Mouse (Mus musculus) bone marrow macrophage, adult 2 months (primary cell): ENCODE measurements at regions not wholly inside any gene's neighbourhood (a gene's known extent, or its start where the extent isn't known, plus 50 kb on each side); places are given as distances from the start of the nearest gene placed in this dataset.

Experiments
- CTCF ChIP-seq: IDR thresholded peaks from 2 replicates; pipeline ENCODE4 v1.5.1; 2012; ENCODE audit warnings: low read depth, mild to moderate bottlenecking, low read length, moderate library complexity
- POLR2A ChIP-seq: IDR thresholded peaks from 2 replicates; pipeline ENCODE4 v1.6.1; 2012; ENCODE audit warnings: mild to moderate bottlenecking, low read depth, low read length, borderline replicate concordance

DNA sequence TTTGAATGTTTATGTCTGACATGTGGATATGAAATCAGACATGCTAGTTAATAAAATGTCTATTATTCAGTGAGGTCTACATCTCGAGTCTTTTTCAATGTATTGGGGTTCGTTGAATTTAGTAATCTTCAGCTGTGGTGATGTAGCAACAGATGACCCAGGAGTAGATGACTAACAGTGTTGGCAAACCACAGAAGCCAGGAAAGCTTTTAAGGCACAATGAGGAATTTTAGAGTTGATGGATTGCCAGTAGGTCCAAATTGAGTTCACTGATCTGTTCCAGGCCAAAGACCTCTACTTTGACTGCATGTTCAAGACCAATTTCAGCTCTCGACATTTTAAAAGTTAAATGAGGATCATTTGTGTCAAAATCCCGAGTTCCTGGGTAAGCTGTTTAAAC lies 92.8 kb upstream of the Speer4f2 start:
- TF ChIP-seq CTCF (no peak), POLR2A (no peak)
